Mouse (Mus musculus) lung, postnatal 0 days (tissue): Measurements from ENCODE around the gene Gm20388. TPM values are rescaled to one million over a fixed set of nuclear protein-coding genes. Genes with fewer than 3 reads are reported as not detected.

Experiments
- ATAC-seq: fragments of 200-750 bp; cut with Nextera tagmentation; 2 replicates; pipeline ENCODE4 v1.8.0; 2017; ENCODE audit warnings: moderate library complexity
- DNase-seq: peaks from one replicate; pipeline ENCODE4 v3.0.0-alpha.2; 2016; ENCODE audit warnings: low spot score
- H3K27ac ChIP-seq: fragments of 300-500 bp; sonication (generic); 2 replicates; pipeline ENCODE4 v1.5.1; 2014; ENCODE audit warnings: antibody characterized with exemption, mild to moderate bottlenecking, low read length, mixed read lengths
- H3K27me3 ChIP-seq: fragments of 300-500 bp; sonication (generic); replicated peaks from 2 replicates; pipeline ENCODE4 v1.6.1; 2014; ENCODE audit warnings: low read length, mixed read lengths; ENCODE audit not compliant: insufficient read depth
- H3K36me3 ChIP-seq: fragments of 300-500 bp; sonication (generic); 2 replicates; pipeline ENCODE4 v1.6.1; 2014; ENCODE audit warnings: low read length, mixed read lengths; ENCODE audit not compliant: insufficient read depth
- H3K4me1 ChIP-seq: fragments of 300-500 bp; sonication (generic); 2 replicates; pipeline ENCODE4 v1.6.1; 2014; ENCODE audit warnings: antibody characterized with exemption, low read depth, low read length, mixed read lengths; ENCODE audit not compliant: insufficient read depth
- H3K4me2 ChIP-seq: fragments of 300-500 bp; sonication (generic); replicated peaks from 2 replicates; pipeline ENCODE4 v1.6.1; 2014; ENCODE audit warnings: low read depth, mild to moderate bottlenecking, low read length, moderate library complexity, mixed read lengths
- H3K4me3 ChIP-seq: fragments of 300-500 bp; sonication (generic); 2 replicates; pipeline ENCODE4 v1.5.1; 2014; ENCODE audit warnings: low read depth, low read length
- H3K9ac ChIP-seq: fragments of 300-500 bp; sonication (generic); replicated peaks from 2 replicates; pipeline ENCODE4 v1.6.1; 2014; ENCODE audit warnings: low read depth, mild to moderate bottlenecking
- H3K9me3 ChIP-seq: fragments of 300-500 bp; sonication (generic); 2 replicates; pipeline ENCODE4 v1.6.1; 2016; ENCODE audit warnings: low read length, mixed read lengths
- CTCF ChIP-seq: IDR thresholded peaks from 2 replicates; pipeline ENCODE4 v1.5.1; 2016; ENCODE audit warnings: antibody characterized with exemption, mild to moderate bottlenecking
- EP300 ChIP-seq: IDR thresholded peaks from 2 replicates; pipeline ENCODE4 v1.6.1; 2016; ENCODE audit warnings: antibody characterized with exemption, mild to moderate bottlenecking, control low read depth
- WGBS: fragments of 180-500 bp; shearing (Covaris S2); extraction: QIAGEN DNeasy Blood & Tissue Kit; methylation state at CpG from one replicate; pipeline ENCODE4 v1.1.7; 2014; 5-methylcytosine and 5-hydroxymethylcytosine counted together
- polyA plus RNA-seq: library from polyadenylated mRNA; unstranded; fragments of >200 nt; fragmentation: Nextera tagmentation; extraction: Ambion mirVana; gene quantifications from 2 replicates; pipeline ENCODE4 v1.2.1, GENCODE M21; 2015

Gene Gm20388
- polyA plus RNA-seq, 1 experiment from 2014 or later = not detected

DNA sequence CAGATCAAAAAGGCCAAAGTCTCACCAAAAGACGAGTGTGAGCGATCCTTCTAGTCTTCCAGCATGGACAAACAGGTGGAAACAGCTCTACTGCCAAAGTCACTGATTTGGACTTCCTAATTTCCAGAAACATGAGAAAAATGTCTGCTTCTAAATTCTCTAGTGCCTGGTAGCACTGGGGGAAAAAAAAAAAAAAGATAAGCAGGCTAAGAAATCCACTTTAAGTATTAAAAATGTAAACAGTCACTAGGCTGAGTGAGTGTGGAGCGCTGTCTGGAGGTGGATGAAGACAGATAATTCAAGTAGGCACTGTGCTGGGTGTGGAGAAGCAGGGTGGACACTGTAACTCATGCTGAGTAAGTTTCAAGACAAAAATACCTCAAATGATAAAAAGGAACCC lies 3025.3 kb downstream of the Gm20388 start:
- Histone ChIP-seq H3K4me1 (peaks cover 25% of the 10 kb centered on the region; the same call in 1 of the 2 replicates), H3K4me2 (no peak overlapping the region), H3K9ac (no peak overlapping the region), H3K36me3 (no peaks in the 10 kb centered on the region), H3K4me3 (no peak overlapping the region), H3K9me3 (no peaks in the 10 kb centered on the region), H3K27ac (0 out of 2 replicates have a peak overlapping the region, but pooled peaks have one; percentile 29), H3K27me3 (no peaks in the 10 kb centered on the region)
- TF ChIP-seq EP300 = peak; percentile 66
- no peak for TF ChIP-seq CTCF
- 35% methylated on average over 3 of the region's 3 CpGs for WGBS
- peak; percentile 61; the same call in 1 of the 2 replicates for ATAC-seq
- DNase-seq = peak; percentile 40

DNA sequence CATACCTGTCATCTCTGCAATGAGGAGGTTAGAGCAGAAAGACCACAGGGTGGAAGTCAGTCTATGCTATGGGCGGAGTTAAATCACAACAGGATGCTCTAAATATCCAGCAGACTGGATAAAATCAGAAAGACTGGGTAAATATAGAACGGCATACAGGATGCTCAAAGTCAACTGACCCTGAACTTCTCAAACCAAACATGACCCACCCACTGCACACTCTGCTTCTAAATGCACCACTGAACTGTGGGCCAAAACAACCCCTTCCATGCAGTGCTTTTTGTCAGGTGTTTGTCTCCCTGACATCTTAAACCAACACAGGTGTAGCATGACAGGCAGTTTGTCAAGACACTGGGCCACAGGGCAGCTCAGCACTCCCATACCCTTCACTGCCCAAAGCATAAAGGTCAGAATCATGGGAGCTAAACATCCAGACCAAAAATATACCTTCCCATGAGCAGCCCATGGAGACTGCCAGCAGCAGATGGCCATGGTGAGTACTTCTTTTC lies 3027.0 kb downstream of the Gm20388 start:
- 53% methylated on average over 2 of the region's 2 CpGs for WGBS
- no peak for ATAC-seq
- DNase-seq = no peak
- Histone ChIP-seq H3K27ac (no peak overlapping the region), H3K4me2 (no peak overlapping the region), H3K9me3 (no peaks in the 10 kb centered on the region), H3K27me3 (no peaks in the 10 kb centered on the region), H3K9ac (no peak overlapping the region), H3K4me1 (peaks cover 15% of the 10 kb centered on the region; the same call in 1 of the 2 replicates), H3K36me3 (no peaks in the 10 kb centered on the region), H3K4me3 (no peak overlapping the region)
- peak; percentile 57; the same call in 1 of the 2 replicates for TF ChIP-seq EP300
- TF ChIP-seq CTCF = no peak

DNA sequence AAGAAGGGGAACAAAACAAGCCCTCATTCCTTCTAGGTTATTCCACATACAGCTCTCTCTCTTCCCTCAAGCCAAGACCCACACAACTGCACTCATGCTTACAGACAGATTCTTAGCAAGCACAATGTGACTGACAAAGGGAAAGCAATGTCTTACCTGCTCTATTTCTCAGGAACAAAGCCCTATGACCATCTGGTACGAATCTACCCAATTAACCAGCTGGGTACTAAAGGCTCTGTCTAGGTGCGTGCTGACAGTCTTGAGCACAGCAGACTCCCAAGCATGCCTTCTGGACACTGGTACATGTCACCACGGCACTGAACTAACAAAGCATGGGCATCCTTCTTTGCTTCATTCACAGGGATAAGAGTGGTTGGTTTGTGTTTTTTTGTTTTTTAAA lies 3027.5 kb downstream of the Gm20388 start:
- Histone ChIP-seq H3K9ac (no peak overlapping the region), H3K27ac (0 out of 2 replicates have a peak overlapping the region, but pooled peaks have one; percentile 1), H3K36me3 (no peaks in the 10 kb centered on the region), H3K4me3 (no peak overlapping the region), H3K9me3 (no peaks in the 10 kb centered on the region), H3K4me2 (no peak overlapping the region), H3K27me3 (no peaks in the 10 kb centered on the region), H3K4me1 (peaks cover 16% of the 10 kb centered on the region; the same call in 1 of the 2 replicates)
- no peak for DNase-seq
- WGBS = 80% methylated on average over 3 of the region's 3 CpGs
- ATAC-seq = no peak
- no peak for TF ChIP-seq CTCF
- TF ChIP-seq EP300 = no peak

DNA sequence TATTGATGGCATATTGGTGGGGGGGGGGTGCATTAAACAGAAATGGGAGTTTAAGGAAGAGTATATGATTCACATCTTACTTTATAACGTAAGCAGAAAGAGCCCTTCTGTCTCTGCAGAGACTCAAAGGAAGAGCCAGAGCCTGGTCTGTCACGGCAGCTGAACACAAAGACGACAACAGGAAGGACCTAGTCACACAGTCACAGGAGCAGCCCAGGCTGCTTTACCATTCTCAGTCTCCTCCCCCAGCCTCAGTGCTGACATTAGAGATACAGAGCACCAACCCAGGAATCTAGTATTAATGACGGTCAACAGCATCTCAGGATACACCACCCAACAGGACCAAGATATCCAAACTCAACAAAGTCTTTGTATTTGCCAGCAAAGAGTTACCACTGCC lies 3027.9 kb downstream of the Gm20388 start:
- H3K9me3 ChIP-seq = no peaks in the 10 kb centered on the region
- no peak overlapping the region for H3K9ac ChIP-seq
- H3K27ac ChIP-seq = no peak overlapping the region
- DNase-seq = no peak
- WGBS = 42% methylated on average over 4 of the region's 4 CpGs
- H3K4me3 ChIP-seq = no peak overlapping the region
- no peaks in the 10 kb centered on the region for H3K27me3 ChIP-seq
- no peak overlapping the region for H3K4me2 ChIP-seq
- no peak for TF ChIP-seq EP300
- TF ChIP-seq CTCF = no peak
- H3K4me1 ChIP-seq = peaks cover 13% of the 10 kb centered on the region; the same call in 1 of the 2 replicates
- no peaks in the 10 kb centered on the region for H3K36me3 ChIP-seq
- ATAC-seq = peak; percentile 59

DNA sequence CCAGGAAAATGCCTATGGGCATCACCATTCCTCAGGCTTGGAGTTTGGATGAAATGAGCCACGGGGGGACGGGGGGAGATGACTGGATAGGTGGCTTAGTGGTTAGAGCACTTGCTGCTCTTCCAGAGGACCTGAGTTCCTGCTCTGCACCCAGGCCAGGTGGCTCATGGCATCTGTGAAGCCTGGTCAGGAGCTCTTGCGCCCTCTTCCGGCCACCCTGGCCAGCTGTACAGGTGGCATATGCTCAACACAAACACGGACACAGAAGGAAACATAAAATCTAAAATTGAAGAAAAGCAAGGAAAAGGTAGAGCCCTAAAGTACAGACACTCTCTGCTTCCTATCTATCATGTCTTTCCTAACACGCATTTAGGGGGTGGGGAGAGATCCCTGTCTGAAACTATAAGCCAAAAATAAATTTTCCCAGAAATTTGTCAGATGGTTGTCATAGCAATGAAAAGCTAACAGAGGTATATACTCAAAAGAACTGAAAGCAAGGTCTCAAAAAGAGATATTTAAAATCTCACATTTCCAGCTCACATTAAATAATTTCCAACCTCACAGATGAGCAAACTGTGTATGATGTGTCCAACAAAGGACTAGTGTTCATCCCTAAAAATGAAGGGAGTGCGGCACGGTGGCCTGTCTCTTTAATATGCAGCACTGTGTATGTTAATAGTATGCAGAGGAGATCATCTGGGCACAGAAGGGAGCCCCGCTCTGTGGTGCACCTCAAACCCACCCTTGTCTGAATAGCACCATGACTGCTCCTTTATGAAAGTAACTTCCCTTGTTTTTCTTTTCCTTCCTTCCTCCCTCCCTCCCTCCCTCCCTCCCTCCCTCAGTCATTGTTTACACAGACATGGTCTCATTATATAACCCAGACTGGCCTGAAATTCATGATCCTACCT lies 3032.4 kb downstream of the Gm20388 start:
- no peaks in the 10 kb centered on the region for H3K27me3 ChIP-seq
- no peaks in the 10 kb centered on the region for H3K36me3 ChIP-seq
- no peak overlapping the region for H3K4me2 ChIP-seq
- peak; percentile 60 for TF ChIP-seq CTCF
- no peak for TF ChIP-seq EP300
- no peak overlapping the region for H3K27ac ChIP-seq
- no peak overlapping the region for H3K4me3 ChIP-seq
- WGBS = 73% methylated on average over 9 of the region's 9 CpGs
- no peaks in the 10 kb centered on the region for H3K9me3 ChIP-seq
- DNase-seq = no peak
- no peak for ATAC-seq
- peaks cover 8% of the 10 kb centered on the region; the same call in 1 of the 2 replicates for H3K4me1 ChIP-seq
- H3K9ac ChIP-seq = no peak overlapping the region

DNA sequence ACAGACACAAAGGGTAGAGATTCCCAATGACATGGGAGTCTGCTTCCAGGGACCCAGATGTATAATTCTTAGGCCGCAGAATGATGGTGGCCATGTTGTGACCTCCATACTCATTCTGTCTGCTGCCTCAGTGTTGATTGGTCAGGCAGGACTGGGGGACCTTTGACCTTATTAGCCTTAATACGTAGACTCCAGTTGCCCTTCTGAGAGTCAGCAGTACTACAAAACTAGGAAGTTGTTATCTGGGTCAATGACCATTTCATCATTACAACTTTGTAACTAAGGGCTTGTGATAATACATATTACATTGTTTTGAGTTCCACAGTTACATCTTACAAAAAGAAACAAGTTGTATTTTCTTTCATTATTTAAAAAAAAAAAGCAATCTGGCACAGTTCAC lies 3035.1 kb downstream of the Gm20388 start:
- DNase-seq = no peak
- Histone ChIP-seq H3K9ac (no peak overlapping the region), H3K36me3 (no peaks in the 10 kb centered on the region), H3K27me3 (no peaks in the 10 kb centered on the region), H3K9me3 (no peaks in the 10 kb centered on the region), H3K27ac (no peak overlapping the region), H3K4me2 (no peak overlapping the region), H3K4me1 (peaks cover 7% of the 10 kb centered on the region), H3K4me3 (no peak overlapping the region)
- TF ChIP-seq EP300 (no peak), CTCF (no peak)
- 79% methylated on average over 2 of the region's 2 CpGs for WGBS
- ATAC-seq = no peak
